Mouse (Mus musculus): ENCODE results near the gene Exosc1.

The Exosc1 gene

DNA sequence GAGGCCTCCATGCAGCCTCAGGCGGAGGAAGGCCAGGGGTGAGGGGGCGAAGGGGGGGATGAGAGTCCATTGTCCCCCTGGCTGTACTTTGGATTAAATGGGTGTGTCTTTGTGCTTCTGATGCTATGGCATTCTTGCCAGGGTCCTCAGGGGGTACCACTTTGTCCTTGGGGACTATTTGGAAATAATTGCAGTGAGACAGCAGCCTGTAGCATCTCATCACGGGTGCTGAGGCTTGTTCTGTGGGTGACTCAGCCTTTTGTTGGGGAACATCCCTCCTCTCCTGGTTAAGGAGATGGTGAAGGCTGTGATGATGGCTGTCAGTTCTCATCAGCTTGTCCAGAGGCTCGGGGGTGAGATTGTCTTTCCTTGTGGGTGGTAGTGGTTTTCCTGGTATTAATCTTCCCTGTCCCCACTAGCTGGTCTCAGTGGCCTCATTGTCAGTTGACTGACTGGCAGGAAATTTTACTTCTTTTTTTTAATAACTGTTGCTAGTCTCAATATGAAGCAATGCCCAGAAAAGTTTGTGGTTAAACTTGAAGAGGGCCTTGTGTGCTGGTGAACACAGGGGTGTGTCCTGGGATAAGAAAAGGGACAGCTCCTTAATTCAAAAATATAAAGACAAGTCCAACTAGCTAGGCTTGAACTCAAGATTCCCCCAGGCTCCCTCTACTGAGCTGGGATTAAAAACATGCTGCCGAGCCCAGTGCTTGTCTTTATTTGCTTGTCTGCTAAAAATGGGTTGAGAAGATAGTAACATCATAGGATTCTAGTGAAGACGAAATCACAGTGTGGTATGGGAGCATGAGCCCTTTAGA is 19.2 kb downstream of the Exosc1 start:
- DNase-seq (ENCODE audit: low read depth, low spot score), result no peak

DNA sequence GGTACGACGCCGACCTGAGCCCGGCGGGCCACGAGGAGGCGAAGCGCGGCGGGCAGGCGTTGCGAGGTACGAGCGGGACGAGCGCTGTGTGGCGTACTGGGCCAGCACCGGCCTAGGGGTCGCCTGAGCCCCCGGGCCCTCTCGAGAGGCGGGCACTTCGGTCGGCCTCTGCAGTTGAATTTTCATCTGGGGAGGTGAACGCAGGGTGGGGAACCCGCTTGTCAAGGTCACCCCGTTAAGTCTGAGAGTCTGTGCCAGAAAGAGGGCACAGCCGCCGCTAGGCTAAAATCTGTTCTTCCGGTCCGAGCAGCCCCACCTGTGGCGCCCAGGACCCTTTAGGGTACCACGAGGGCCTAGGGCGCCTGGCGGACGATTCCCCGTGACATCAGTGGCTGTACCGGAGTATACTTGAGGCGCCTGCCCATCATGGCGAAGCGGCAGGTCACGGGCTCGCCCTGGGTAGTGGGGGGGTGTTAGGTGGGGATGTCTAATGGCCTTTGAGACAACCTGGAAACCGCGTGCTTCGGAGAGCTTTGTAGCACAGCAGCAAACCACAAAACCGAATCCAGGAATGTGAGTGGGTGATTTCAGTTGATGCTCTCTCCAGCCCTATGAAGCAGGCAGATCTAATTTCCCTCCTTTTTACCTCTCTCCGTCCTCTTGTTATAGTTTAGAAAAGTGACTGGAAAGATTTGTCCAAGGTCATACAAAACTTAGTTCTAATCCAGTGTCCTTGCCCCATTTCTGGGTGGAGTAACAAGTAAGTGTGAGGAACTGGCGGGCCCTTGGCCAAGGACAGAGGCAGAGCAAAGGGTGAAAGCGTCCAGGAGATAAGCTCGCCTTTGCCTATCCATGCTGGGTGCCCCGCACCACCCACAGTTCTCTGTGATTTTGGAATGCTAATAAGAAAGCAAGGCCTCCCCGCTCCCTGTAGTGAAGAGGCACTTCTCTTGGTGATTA is 20.8 kb downstream of the Exosc1 start:
- peak; percentile 32 for DNase-seq (ENCODE audit: low read depth, low spot score)

DNA sequence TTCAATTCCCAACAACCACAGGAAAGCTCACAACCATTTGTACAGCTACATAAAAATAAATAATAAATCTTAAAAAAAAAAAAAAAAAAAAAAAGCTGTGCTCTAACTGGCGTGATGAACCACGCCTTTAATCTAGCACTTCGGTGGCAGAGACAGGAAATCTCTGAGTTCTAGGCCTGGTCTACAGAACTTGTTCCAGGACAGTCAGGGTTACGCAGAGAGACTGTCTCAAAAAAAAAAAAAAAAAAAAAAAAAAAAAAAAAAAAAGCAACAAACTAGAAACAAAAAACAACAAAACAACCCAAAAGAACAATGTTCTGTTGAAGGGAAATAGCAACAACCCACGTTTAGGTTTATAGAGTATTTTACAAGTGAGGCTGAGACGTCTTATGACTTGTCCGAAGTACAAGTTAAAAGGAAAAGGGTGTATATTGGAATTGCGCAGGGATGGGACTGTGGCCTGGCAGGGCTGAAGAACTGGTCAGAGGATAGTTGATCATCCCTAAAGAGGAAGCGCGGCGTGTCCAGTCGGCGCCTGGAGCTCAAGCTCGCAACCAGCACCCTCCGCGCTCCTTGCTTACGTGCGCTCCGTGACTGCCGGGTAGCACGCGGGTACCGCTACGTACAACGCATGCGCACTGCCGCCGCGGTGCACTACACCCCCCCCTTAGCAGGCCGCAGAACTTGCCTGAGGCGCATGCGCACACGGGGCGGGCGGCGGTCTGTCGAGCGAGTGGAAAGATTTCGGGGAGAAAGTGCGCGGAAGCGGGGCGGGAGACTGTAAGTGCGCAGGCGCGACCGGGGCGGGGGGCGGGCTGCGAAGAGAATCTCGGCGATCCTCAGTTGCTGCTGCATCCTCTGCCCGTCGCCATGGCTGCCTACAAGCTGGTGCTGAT is 21.8 kb downstream of the Exosc1 start, which contains the start of gene Pgam1:
Pgam1 (plus strand) TSS at position 746 of the 896 bp plus-strand sequence.
- peak; percentile 99 for DNase-seq (ENCODE audit: low read depth, low spot score)

DNA sequence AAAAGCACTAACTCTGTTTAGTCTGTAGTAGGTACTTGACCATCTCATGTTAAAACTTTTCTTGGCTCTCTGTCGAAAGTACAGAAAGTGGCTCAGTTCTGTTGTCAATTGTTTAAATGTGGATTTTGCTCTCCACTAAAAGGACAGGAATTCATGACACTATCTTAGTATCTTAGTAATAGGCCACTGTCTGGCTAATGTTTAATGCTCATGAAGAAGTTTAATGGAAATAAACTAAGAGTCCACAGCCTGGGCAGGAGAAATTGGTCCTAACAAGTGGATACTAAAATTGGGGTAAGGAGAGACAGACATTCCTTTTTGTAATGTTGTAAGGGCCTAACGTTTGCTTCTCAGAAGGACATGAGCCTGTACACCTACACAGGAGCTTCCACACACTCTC is 22.8 kb downstream of the Exosc1 start:
- no peak for DNase-seq (ENCODE audit: low read depth, low spot score)

DNA sequence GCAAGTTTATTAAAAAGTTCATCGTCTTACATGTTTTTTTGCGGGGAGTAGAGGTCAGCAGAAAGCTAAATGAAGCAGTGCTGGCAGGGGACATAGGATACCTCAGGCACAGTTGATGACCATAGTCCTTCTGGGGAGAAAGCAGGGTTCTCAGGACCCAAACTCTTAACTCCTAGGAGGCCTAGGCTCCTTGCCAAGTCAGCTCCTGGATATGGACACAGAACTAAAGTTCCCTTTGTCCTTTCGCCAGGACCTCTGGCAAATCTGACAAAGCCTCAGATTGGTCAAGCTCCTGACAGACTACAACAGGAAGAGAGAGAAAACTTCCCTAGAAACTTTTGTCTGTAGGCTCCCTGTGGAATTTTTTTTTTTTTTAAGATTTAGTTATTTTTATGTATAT is 24.5 kb downstream of the Exosc1 start:
- DNase-seq (ENCODE audit: low read depth, low spot score), result no peak

DNA sequence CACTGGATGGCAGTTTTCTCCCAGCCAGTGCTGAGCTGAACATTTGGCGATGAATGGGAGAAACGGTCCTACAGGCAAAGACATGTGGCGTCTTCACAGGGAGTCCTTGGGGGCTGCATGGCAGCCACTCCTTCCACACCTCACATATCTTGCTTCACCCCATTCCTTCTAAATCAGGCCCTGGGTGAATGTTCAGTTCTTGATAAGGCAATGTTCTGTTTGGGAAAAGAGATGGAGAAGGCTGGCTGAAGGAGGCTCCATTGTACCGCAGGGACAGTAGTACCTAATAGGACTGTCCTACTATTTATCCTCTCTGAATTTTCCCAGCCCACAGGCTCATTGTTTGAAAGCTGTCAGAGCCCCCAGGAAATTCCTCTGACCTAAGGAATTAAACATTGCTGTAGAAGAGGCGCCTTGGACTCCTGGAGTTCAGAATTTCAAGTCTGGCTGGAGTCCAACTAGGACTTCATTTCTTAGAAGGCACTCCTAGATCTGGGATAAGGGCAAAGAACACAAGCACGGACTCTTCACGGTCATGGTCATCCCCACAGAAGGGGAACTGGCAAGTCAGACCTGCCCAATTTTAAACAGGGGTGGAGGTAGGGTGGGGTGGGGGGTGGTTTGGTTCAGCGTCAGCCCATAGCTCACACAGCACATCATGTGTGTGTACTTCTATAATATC is 26.0 kb downstream of the Exosc1 start:
- no peak for DNase-seq (ENCODE audit: low read depth, low spot score)

DNA sequence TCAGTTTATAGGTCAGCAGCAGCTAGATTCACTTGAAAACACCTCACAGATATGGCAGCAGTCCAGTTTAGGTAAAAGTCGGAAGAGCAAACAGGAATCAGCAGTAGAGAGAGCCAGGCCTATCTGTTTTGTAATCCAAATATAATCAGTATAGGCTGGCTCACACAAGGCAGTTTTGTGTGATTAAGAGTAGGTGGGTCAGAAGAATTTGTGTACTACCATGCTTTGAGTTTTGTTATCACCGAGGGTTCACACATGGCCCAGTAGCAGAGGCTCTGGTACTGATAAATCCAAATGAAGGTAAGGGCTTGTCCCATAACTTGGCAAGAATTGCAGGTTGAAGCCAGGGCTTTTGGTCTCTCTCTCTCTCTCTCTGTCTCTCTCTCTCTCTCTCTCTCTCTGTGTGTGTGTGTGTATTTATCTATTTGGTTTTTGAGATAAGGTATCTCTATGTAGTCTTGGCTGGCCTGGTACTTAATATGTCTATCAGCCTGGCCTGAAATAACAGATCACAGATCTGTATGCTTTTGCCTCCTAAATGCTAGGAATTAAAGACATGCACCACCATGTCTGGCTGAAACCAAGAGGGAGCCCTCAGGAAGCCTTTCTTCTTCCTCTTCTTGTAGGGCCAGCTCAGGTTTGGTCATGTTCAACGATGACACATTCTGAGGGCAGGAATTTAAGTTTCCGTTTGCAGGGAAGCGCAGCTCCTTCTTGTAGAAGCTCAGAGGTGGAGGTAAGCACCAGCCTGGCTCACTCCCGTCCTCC is 26.7 kb downstream of the Exosc1 start:
- DNase-seq (ENCODE audit: low read depth, low spot score), result no peak

DNA sequence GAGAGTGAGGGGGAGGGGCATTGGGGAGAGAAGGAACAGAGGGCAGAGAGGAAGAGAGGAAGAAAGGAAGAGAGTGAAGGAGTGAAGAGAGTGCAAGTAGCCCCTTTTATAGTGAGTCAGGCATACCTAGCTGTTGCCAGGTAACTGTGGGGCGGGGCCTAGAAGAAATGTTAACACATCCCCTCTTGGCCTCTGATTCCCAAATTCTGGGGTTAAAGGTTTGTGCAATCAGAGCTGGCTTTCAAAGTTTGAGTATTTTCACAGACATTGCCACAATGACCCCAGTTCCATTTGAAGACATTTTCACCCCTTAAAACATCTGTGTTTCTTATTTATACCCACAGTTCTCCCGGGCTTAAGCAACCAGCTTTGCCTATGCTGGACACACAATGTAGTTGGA is 28.0 kb downstream of the Exosc1 start:
- no peak for DNase-seq (ENCODE audit: low read depth, low spot score)

DNA sequence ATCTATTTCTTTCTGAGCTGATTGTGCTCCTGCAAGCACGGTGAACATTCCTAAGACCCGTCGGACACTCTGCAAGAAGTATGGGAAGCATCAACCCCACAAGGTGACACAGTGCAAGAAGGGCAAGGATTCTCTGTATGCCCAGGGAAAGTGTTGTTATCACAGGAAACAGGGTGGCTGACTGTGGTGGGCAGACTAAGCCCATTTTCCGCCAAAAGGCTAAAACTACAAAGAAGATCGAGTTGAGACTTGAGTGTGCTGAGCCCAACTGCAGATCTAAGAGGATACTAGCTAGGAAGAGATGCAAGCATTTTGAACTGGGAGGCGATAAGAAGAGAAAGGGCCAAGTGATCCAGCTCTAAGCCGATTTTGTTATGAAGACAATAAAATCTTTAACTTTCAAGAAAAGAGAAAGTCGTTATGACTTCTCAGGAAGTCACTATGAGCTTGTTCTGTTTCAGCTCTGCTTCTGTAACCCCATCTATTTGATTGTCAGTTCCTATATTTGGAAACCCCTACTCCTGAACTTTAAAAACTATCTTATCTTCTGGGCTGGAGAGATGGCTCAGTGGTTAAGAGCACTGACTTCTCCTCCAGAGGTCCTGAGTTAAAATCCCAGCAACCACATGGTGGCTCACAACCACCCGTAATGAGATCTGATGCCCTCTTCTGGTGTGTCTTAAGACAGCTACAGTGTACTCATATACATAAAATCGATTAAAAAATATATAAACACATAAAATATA is 30.2 kb downstream of the Exosc1 start:
- no peak for DNase-seq (ENCODE audit: low read depth, low spot score)

DNA sequence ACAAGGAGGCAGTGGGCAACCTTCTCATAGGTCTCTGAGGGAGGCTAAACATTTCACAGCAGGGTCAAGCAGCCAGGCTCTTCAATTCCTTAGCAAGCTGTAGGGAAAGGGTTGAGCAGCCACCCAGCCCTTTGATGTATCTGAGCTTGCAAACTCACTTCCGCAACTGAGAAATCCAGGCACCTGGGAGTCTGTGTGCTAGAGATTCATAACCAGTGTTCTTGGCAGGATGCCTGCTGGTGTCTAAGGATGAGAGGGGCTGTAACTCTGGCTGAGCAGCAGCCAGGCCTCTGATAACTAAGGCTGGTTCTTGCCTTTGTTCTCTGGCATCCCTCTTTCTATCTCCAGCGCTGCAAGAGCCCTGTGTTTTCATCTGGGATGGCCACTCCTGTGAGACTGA is 31.5 kb downstream of the Exosc1 start:
- no peak for DNase-seq (ENCODE audit: low read depth, low spot score)

DNA sequence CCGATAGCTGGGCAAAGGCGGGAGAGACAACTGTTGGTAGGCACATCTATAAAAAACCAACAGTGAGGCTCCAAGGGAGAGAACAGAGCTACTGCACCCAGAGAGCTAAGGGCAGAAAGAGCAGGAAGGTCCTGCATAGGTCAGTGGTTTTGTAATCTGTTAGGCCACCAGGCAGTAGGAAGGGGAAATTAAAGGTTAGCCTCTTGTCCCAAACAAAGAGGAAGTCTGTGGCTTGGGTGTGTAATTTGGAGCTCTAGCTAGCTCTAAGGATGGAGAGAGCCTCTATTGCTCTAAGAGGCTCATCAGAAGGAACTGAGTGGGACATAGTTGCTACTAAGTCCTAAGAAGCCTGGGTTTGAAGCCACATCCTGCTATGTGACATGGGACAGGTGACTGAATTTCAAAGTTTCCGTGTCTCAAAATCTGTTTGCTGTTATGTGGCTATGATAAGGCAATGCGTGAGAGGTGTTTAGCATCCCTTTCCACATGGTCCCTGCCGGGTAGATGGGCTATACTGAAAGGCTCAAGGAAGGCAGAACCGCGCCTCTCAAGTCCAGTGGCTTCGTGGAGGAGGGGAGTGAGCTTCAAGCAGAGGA is 32.6 kb downstream of the Exosc1 start:
- DNase-seq (ENCODE audit: low read depth, low spot score), result no peak

DNA sequence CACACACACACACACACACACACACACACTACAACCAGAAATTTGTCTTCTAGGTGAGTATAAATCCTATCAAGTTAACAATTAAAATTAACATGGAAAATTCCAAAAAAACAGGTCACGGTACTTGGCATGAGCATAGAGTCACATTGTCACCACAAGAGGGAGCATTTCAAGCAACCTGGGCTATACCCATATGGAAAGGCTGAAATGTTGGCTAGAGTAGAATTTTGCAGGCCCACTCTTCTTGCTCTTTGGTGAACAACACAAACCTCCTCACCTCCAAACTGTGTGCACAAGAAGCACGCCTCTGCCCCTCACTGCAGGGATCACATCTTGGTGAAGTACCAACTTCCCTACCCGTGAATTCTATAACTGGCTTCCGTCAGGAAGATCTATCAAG is 34.4 kb downstream of the Exosc1 start:
- peak; percentile 75 for DNase-seq (ENCODE audit: low read depth, low spot score)

DNA sequence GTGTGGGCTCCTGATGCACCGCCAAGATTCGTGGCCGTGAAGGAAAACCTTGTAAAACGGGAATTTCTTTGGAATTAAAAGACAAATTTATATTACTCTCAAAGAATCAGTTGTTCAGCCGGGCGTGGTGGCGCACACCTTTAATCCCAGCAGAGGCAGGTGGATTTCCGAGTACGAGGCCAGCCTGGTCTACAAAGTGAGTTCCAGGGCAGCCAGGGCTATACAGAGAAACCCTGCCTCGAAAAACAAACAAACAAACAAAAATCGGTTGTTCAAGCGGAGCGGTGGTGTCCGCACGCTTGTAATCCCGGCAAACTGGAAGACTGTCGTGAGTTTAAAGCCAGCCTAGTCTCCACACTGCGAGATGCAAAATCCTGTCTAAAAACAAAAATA is 36.9 kb downstream of the Exosc1 start:
- no peak for DNase-seq (ENCODE audit: low read depth, low spot score)

DNA sequence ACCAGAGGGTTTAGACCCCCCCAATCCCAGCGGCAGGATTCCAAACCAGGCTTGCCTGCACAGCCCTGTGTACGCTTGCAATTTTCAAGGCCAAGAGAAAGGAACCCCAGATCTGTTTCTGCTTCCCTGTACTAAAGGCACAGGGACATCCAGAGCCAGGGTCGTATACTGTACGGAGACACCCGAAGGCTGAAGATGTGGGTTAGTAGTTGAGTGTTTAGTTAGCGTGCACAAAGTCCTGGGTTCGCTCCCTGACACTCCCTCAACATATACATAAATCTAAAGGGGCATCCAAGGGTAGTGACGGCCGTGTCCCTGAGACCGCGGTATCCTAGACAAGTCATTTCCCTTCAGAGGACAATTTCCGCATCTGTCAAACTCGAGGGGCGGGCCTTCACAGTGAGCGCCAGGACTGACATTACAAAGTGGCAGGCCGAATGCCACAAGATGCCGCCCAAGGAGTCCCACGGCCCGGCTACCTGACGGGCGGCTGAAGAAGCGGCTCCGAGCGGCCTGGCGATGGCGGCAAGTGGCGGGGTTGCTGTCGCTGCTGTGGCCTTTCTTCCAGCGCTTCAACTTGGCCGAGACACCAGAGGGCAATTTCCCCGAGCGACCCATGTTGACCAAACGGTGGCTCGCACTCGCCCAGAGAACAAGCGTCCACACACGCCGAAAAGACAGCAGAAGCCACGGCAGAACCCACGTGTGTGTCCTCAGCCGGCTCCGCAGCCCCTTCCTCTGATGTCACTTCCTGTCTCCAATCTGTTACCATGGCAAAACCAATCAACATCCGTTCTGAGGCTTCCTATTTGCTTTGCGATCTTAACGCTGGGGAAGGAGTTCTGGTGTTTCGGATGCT is 37.5 kb downstream of the Exosc1 start, which contains the start of gene Rrp12:
Rrp12 (minus strand) TSS at position 714 of the 859 bp plus-strand sequence.
- peak; percentile 90 for DNase-seq (ENCODE audit: low read depth, low spot score)

DNA sequence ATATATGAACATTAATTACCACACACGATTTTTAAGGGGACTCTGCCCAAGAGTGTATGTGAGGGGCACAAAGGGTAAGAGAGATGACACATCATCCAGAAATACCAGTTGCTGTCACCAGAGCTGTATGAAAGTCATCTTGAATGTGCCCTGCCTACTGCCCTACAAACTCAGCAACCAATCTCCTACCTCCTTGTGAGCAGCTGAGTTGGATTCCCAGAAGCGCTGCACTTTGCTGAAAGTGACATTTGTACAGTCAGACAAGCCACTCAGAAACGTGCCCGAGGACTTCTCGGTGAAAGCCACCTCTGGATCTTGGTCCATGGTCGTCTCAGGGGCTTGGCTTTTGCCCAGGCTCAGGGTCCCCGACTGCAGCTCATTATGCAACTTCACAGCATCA is 38.3 kb downstream of the Exosc1 start:
- no peak for DNase-seq (ENCODE audit: low read depth, low spot score)

DNA sequence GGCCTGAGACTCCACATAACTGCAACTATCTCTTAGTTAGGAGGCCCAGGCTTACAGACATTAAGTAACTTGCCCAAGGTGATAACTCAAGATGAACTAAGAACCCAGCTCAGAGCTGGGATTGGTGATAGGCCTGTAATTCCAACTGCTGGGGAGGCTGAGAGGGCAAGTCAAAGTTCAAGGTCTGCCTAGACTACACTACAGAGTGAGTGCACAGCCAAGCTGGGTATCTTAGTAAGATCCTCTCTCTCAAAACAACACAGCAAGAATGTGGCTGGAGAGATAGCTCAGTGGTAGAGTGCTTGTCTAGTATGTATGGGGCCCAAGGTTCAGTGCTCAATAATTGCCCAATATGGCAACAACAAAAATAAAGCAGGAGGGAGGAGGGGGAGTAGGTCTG is 45.0 kb downstream of the Exosc1 start:
- DNase-seq (ENCODE audit: low read depth, low spot score), result no peak

DNA sequence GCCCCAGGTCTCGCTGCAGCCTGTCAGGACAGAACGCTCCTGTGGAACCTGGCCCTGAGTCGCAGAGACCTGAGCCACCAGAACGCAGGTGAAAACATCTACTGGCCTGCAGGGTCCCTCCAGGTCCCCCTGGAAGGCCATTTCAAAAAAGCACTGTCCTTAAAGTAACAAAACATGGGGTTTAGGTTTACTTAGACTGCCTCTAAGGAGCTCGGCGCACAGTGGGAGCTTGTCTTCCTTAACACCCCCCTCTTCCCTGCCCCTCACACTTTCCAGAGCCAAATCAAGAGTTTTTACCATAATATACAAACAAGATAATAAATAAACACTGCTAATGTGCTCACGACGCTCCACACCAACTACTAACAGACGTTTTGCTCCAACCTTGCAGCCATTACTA is 49.3 kb downstream of the Exosc1 start:
- no peak for DNase-seq (ENCODE audit: low read depth, low spot score)

DNA sequence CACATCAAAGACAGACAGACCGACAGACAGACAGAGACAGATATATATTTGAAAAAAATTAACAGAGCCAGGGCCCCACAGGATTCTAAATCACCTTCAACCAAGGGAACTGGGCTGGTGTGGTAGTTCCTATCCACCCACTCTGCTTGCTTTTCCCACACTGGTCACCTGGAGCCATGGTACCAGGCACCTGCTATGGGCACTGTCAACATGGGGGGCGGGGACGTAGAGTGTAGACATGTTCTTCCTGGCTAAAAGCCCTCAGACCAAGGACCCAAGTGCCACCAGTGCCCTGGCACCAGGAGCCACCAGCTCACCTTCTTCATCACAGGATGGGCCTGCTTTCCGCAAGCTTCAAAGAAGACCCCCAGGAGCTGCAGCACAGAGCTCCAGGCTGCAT is 51.4 kb downstream of the Exosc1 start:
- DNase-seq (ENCODE audit: low read depth, low spot score), result no peak
